Mouse (Mus musculus) yolk sac, embryonic 10.5 days (tissue): Measurements from ENCODE around the gene Dmd.

Experiments used
- DNase-seq: peaks from one replicate; pipeline ENCODE4 v3.0.0-alpha.2; 2017; ENCODE audit warnings: low spot score

The Dmd gene

GRCm38 (mm10) chrX:85048141-85049110 is 2099.8 kb downstream of the Dmd start:
- peak; percentile 66 for DNase-seq

- DNase-seq: peak; percentile 17
Observed at GRCm38 (mm10) chrX:85049593-85049992, 2100.9 kb downstream of the Dmd start.

GRCm38 (mm10) chrX:85073602-85074001 is 2124.9 kb downstream of the Dmd start:
- DNase-seq: peak; percentile 67

- DNase-seq: peak; percentile 26
Observed at GRCm38 (mm10) chrX:85076845-85077244, 2128.2 kb downstream of the Dmd start.

GRCm38 (mm10) chrX:85077605-85078004 is 2128.9 kb downstream of the Dmd start:
- DNase-seq: no peak

- DNase-seq: no peak
Observed at GRCm38 (mm10) chrX:85079174-85079573, 2130.5 kb downstream of the Dmd start.

- no peak for DNase-seq
Observed at GRCm38 (mm10) chrX:85084237-85085153, 2135.8 kb downstream of the Dmd start.

GRCm38 (mm10) chrX:85089506-85089905 is 2140.8 kb downstream of the Dmd start:
- no peak for DNase-seq

- no peak for DNase-seq
Observed at GRCm38 (mm10) chrX:85093354-85093753, 2144.7 kb downstream of the Dmd start.

GRCm38 (mm10) chrX:85098691-85099090 is 2150.0 kb downstream of the Dmd start:
- no peak for DNase-seq

- no peak for DNase-seq
Observed at GRCm38 (mm10) chrX:85112418-85112817, 2163.7 kb downstream of the Dmd start.

- no peak for DNase-seq
Observed at GRCm38 (mm10) chrX:85132706-85133105, 2184.0 kb downstream of the Dmd start.

- DNase-seq: no peak
Observed at GRCm38 (mm10) chrX:85137293-85137692, 2188.6 kb downstream of the Dmd start.

- DNase-seq: no peak
Observed at GRCm38 (mm10) chrX:85171264-85171663, 2222.6 kb downstream of the Dmd start.

- no peak for DNase-seq
Observed at GRCm38 (mm10) chrX:85187565-85187964, 2238.9 kb downstream of the Dmd start.

- no peak for DNase-seq
Observed at GRCm38 (mm10) chrX:85193856-85194255, 2245.2 kb downstream of the Dmd start.

GRCm38 (mm10) chrX:85197688-85198087 is 2249.0 kb downstream of the Dmd start:
- DNase-seq: no peak

GRCm38 (mm10) chrX:85199398-85199797 is 2250.7 kb downstream of the Dmd start:
- DNase-seq: no peak

GRCm38 (mm10) chrX:85207001-85207400 is 2258.3 kb downstream of the Dmd start:
- DNase-seq: no peak

GRCm38 (mm10) chrX:85226883-85227282 is 2278.2 kb downstream of the Dmd start:
- DNase-seq: no peak

GRCm38 (mm10) chrX:85249379-85249778 is 2300.7 kb downstream of the Dmd start, which contains the start of gene Fthl17a:
Gene Fthl17a (plus strand): TSS chrX:85249679.
- DNase-seq: no peak
